Mouse (Mus musculus) layer of hippocampus, adult 8-10 months (tissue): Measurements from ENCODE around the gene Olfr467. TPM values are rescaled to one million over a fixed set of nuclear protein-coding genes. Genes with fewer than 3 reads are reported as not detected.
"Not testable (repeated sequence)": the region's sequence is repeated elsewhere in the genome, so short reads cannot be mapped to it uniquely, and the experiment has no call there.

Experiments
- DNase-seq, 2 experiments: peaks; one replicate each; pipeline ENCODE4 v3.0.0; 2022; ENCODE audit warnings: low spot score in 2 of 2
- total RNA-seq, 4 experiments: library from RNA; stranded (reverse); gene quantifications; 2 replicates each; pipeline ENCODE4 v1.2.4; 2022

Gene Olfr467
- total RNA-seq = not detected

DNA sequence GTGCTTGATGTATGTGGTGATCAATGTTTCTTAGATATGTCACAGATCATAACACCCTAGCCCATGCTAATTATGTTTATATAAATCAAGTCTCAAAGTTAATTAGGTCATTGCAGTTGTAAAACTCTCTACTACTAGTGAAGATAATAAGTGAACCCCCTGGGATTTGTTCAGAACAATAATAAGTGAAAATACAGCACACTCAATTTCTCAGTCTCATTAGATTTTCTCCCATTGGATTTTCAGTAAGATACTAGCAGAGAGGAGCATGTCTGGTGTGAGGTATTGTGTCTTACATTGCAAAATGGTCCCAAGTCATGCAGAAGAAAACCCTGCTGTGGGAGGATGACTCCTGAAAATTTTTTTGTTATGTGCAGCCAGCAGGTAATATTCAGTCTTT, at the start of gene Olfr467:
Gene Olfr467 (plus strand): TSS at position 301 of the 400 bp plus-strand sequence.
- DNase-seq = no peak

DNA sequence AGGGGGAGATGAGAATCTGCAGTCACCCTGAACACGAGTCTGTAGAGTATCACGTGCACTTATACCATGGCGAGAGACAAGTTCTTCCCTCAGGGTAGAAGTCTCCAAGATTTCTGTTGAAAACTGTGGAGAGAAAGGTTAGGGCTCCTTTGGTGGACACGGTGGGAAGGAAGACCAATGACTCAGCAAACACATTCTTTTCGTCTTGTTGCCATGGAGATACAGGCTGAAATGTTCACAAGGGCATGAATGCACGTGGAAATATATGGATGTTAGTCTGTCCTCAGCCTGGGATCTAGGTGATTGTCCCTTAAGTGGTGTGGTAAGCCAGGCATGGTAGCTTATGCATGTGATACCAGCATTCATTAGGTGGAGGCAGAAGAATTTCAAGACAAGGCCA, 41.3 kb upstream of the Olfr467 start:
- DNase-seq = no peak

DNA sequence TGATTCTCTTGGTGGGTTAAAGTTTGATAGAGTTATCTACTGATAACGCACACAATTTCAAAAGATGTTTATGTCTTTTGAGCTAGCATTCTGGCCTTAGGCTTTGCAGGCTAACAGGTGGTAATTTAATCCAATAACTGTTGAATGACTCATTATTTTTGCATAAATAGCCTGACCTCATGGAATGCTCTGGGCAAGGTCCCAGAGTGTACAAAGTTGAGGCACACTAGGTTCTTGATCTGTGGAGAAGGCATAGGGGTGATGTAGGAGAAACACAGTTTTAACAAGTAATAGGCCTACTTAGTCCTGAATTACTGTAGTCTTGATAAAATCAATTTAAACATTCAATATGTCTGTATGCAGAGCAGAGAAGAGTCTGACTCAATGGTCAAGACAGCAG, 33.8 kb upstream of the Olfr467 start:
- no peak for DNase-seq

DNA sequence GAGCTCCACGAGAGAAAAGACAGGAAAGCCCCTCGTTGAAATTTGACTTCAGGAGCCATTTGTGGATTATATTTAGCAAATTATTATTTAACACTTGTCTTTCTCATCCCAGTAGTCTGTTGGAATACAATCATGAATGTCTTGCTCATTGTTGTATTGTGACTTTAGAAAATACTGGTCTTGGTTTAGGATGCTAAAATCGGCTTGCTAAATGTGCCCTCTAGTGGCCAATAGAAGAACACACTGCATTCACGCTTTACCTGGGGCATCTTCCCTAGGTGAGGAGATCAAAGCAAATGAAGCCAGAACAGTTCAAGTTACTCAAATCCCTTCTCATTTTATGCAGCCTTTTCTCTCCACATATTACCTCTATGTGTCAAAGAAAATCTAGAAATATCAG, 32.5 kb upstream of the Olfr467 start:
- no peak for DNase-seq

DNA sequence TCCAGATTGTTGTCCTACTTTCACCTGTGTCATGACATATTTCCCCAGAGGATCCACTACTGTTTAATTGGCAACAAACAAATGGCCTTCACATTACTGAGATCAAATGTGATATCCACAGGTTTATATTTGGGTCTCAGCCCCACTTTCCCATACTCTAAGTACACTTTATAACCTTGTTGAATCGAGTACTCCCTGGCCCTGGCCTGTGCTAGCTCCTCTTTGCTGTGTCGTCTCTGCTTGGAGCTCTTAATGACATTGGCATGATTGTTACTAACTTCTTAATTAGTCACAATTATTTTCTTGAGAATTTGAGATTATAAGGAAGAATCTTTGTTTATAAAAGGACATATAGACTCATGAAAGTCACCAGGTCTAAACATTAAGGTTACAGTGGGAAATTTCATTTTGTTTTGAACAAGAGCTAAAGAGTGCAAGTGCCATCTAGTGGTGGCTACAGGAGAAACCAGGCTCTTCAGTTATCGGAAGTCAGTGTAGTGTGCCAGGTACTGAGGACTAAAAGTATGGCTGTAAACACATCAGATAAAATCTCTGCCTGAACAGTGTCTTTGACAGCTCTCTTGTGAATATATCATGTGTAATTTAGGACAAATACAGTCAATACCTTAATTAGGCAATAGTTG, 24.0 kb upstream of the Olfr467 start:
- peak in 1 of 2 experiments; percentile 7 for DNase-seq

DNA sequence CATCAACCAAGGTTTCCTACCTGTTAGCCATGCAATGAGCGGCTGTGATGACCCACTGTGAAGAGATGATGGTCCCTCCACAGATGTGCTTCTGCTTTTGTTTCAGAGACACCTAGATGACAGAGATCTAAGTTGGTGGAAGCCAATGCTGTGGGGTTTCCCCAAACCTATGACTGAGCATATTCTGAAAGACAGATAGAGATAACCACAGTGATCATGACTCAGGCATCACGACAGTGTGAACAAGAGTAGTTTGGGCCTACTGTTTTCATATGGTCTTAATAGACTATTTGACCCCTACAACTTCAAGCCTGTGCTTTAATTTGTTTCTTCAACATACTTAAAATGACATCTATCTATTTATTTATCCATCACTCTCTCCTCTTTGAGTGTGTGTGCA, 15.6 kb upstream of the Olfr467 start:
- no peak for DNase-seq

DNA sequence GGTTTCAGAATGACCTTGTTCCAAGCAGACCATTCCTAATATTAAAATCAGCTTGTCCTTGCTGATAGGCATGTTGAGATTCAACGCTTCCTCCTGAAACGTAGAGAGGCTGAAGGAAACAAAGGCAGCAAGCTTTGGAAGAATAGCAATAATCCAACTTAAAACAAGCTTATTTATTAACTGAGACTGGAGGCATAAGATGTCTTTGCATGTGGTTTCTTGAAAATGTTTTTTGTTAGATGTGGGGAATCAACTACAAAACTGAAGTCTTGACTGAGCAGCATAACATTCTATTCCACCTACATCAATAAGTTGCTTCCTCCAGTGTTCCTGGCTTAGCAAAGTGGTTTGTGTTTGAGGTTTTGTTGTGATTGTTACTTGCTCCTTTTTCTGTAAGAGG, 11.0 kb upstream of the Olfr467 start, which contains the start of gene Ovch2:
Gene Ovch2 (minus strand): TSS at position 101 of the 400 bp plus-strand sequence.
- DNase-seq = no peak

DNA sequence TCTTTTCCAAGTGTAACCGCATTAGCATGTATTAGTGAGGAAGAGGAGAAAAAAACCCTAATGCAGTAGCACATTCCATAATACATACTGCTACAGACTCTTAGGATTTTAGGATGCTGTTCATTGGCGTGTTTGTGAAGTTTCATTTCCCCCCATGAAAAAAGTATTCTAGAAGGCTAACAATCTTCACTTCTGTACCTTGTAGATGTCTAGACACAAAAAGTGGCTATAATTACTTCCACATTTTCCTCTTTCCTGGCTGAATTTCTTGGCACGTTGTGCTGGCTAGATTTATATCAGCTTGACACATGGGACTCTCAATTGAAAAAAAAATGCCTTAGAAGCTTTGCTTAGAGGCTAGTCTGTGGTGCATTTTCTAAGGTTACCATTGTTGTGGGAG, 9.9 kb upstream of the Olfr467 start:
- no peak for DNase-seq

DNA sequence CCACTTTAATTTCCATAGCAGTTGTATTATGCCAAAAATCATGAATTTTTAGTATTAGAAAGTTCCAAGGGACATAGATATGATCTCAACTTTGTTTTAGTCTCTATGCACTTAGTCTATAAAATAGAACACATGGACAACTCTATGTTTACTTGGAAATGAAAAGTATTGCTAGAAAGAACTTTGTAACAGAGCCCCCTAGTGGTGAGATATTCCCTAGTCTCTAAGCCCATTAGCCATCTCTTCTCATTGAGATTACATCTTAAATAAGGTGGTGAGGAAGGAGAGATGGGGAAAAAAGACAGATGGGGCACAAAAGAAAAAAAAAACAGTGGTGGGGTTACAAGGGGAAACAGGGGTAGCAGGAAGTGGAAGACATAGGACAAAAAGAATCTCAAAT, 7.4 kb downstream of the Olfr467 start:
- no peak for DNase-seq

DNA sequence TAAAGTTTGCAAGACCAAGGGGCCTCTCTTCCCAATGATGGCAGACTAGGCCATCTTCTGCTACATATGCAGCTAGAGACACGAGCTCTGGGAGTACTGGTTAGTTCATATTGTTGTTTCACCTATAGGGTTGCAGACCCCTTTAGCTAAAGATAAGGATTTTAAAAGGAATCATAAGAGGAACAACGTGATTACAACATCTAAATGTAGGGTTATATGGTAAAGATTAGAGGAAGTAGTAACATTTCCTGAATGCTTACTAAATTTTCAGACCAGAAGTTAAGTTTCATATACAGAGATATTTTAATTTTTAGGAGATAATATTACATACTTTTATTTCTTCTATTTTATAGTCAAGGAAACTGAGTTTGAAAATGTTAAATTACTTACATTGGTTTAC, 11.8 kb downstream of the Olfr467 start:
- DNase-seq = not testable (repeated sequence)

DNA sequence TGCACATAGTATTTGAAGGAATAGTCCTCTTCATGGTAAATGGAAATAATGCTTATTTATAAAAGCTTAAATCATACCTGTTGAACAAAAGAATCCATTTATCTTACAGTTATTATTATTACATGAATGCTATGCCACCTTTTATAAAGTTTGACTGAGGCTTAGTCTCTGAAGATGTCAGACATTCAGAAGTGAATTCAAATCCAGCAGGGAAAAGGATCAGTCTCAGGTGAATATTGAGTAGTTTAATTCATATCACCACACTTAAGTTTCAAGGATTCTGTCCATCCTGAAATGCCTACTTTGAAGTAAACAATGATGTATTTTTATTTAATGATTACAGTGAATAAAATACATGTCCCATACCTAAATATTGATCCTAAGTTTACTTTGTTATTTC, 13.4 kb downstream of the Olfr467 start, which contains the start of gene Olfr469:
Gene Olfr469 (minus strand): TSS at position 101 of the 400 bp plus-strand sequence.
- DNase-seq = not testable (repeated sequence)

DNA sequence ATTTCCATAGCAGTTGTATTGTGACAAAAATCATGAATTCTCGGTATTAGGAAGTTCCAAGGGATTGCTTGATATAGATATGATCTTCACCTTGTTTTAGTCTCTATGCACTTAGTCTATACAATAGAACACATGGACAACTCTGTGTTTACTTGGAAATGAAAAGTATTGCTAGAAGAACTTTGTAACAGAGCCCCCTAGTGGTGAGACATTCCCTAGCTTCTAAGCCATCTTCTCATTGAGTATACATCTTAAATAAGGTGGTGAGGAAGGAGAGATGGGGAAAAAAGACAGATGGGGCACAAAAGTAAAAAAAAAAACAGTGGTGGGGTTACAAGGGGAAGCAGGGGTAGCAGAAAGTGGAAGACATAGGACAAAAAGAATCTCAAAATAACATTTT, 29.7 kb downstream of the Olfr467 start:
- DNase-seq = no peak

DNA sequence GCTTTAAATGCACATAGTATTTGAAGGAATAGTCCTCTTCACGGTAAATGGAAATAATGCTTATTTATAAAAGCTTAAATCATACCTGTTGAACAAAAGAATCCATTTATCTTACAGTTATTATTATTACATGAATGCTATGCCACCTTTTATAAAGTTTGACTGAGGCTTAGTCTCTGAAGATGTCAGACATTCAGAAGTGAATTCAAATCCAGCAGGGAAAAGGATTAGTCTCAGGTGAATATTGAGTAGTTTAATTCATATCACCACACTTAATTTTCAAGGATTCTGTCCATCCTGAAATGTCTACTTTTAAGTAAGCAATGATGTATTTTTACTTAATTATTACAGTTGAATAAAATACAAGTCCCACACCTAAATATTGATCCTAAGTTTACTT, 35.3 kb downstream of the Olfr467 start, which contains the start of gene Olfr470:
Gene Olfr470 (minus strand): TSS at position 101 of the 400 bp plus-strand sequence.
- DNase-seq = not testable (repeated sequence)

Other genes starting within 250 kb of the Olfr467 start
- gene Olfml1, start 244.8 kb upstream of the Olfr467 start, total RNA-seq = 10 to 100 TPM; 16.1 to 20.2 (median 17.3) TPM
- 10 to 100 TPM in 3 of 4 experiments, 1 to 10 TPM in 1; 7.6 to 10.9 (median 10.7) TPM for gene Ppfibp2, start 217.1 kb upstream of the Olfr467 start, total RNA-seq
- gene 5330417H12Rik, start 187.1 kb upstream of the Olfr467 start, total RNA-seq = not detected
- under 1 TPM in 3 of 4 experiments, not detected in 1; 0.16 to 0.43 (median 0.27) TPM for gene Cyb5r2, start 54.2 kb upstream of the Olfr467 start, total RNA-seq
- gene Ovch2, start 11.1 kb upstream of the Olfr467 start, total RNA-seq = not detected
- not detected for gene Olfr469, start 13.3 kb downstream of the Olfr467 start, total RNA-seq
- gene Olfr470, start 35.2 kb downstream of the Olfr467 start, total RNA-seq = not detected
- under 1 TPM in 1 of 4 experiments, not detected in 3; 0.11 TPM for gene Olfr472, start 85.6 kb downstream of the Olfr467 start, total RNA-seq
- not detected for gene Olfr473, start 118.2 kb downstream of the Olfr467 start, total RNA-seq
- gene Olfr474, start 142.4 kb downstream of the Olfr467 start, total RNA-seq = not detected
- not detected for gene Olfr476, start 152.5 kb downstream of the Olfr467 start, total RNA-seq
- not detected for gene Olfr477, start 174.4 kb downstream of the Olfr467 start, total RNA-seq
- gene Olfr478, start 221.7 kb downstream of the Olfr467 start, total RNA-seq = not detected
- not detected for gene Olfr479, start 238.4 kb downstream of the Olfr467 start, total RNA-seq